In the genomic region with DNA sequence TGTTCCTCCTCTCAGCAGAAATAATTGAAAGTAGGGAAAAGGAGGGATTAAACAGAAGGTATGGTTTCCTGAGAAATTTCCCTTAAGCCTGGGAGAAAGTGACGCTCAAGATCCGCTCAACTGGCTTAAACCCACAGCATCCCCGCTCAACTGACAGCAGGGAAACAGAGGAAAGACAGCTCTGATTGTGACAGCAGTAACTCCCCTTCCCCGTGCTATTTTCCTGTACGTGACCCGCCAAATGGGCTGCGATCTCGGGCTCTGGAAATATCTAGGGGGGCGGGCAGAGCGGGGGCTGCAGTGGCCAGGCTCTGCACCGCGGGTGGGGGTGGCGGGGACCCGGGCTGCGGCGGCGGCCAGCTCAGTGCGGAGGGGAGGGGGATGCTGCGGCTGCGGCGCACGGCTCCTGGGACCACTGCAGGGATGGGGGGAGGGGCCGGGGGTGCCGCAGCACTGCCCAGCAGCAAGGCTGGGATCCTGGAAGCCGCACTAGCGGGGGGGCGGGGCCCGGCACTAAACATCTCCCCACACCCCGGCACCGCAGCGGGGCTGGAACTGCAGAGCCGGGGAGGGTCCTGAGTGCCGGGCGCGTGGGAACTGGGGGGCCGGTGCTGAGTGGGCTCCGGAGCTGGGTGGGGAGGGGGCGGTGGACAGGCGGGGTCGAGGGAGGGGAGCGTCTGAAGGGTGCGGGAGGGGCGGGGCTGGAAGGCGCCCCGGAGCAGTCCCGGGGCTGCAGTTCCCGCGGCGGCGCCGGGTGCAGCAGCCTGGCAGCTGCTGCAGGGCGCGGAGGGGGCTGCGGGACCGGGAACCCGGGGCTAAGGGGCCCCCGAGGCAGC, we compare ENCODE assay signal across 8 mouse cellular contexts. TPM values are rescaled to one million over a fixed set of nuclear protein-coding genes. Genes with fewer than 3 reads are reported as not detected.
DNase-seq lines count a peak whose midpoint lies in the region; ATAC-seq and TF ChIP-seq lines count a peak whose summit lies in the region.

No protein-coding gene starts in this region.

- H3K4me1 ChIP-seq in lung, embryonic 15.5 days: peaks cover 29% of the 10 kb centered on the region
- H3K4me1 ChIP-seq in forebrain, embryonic 11.5 days (replicated peaks; ENCODE audit: control insufficient read depth, insufficient read depth, low read length): 0 out of 2 replicates have a peak, but pooled peaks cover 3% of the 10 kb centered on the region
- no peaks in the 10 kb centered on the region for H3K4me1 ChIP-seq in intestine, postnatal 0 days (replicated peaks; ENCODE audit: control insufficient read depth, insufficient read depth, low read length)
- peaks cover 52% of the 10 kb centered on the region for H3K4me1 ChIP-seq in midbrain, embryonic 15.5 days

- peak overlapping the region; percentile 89 for H3K4me3 ChIP-seq in lung, embryonic 15.5 days
- peak overlapping the region; percentile 89 for H3K4me3 ChIP-seq in forebrain, embryonic 11.5 days (ENCODE audit: low read depth, low read length)
- H3K4me3 ChIP-seq in intestine, postnatal 0 days (ENCODE audit: low read depth, low read length): peak overlapping the region; percentile 87
- H3K4me3 ChIP-seq in midbrain, embryonic 15.5 days: peak overlapping the region; percentile 90

- peak overlapping the region; percentile 72 for H3K4me2 ChIP-seq in lung, embryonic 15.5 days
- peak overlapping the region; percentile 86 for H3K4me2 ChIP-seq in forebrain, embryonic 11.5 days (ENCODE audit: low read depth, low read length, severe bottlenecking)
- H3K4me2 ChIP-seq in intestine, postnatal 0 days (replicated peaks; ENCODE audit: low read depth): peak overlapping the region; percentile 90
- peak overlapping the region; percentile 85 for H3K4me2 ChIP-seq in midbrain, embryonic 15.5 days

- peak overlapping the region; percentile 77 for H3K9ac ChIP-seq in lung, embryonic 15.5 days
- peak overlapping the region; percentile 82 for H3K9ac ChIP-seq in forebrain, embryonic 11.5 days (ENCODE audit: low read length)
- H3K9ac ChIP-seq in intestine, postnatal 0 days (ENCODE audit: low read depth, low read length): peak overlapping the region; percentile 85
- H3K9ac ChIP-seq in midbrain, embryonic 15.5 days: peak overlapping the region; percentile 88

- H3K27me3 ChIP-seq in lung, embryonic 15.5 days: no peaks in the 10 kb centered on the region
- H3K27me3 ChIP-seq in forebrain, embryonic 11.5 days (ENCODE audit: control insufficient read depth, insufficient read depth, low read length): no peaks in the 10 kb centered on the region
- H3K27me3 ChIP-seq in intestine, postnatal 0 days (replicated peaks; ENCODE audit: control insufficient read depth, insufficient read depth, low read length): no peaks in the 10 kb centered on the region
- no peaks in the 10 kb centered on the region for H3K27me3 ChIP-seq in midbrain, embryonic 15.5 days (replicated peaks)

- peak; percentile 51 for ATAC-seq in lung, embryonic 15.5 days (ENCODE audit: borderline replicate concordance, extremely low read depth, low FRiP score, low TSS enrichment)
- ATAC-seq in forebrain, embryonic 11.5 days (replicated peaks; ENCODE audit: low FRiP score): peak; percentile 76
- ATAC-seq in intestine, postnatal 0 days: peak; percentile 44
- ATAC-seq in midbrain, embryonic 15.5 days (replicated peaks): peak; percentile 65

- peak overlapping the region; percentile 75 for H3K27ac ChIP-seq in lung, embryonic 15.5 days
- H3K27ac ChIP-seq in forebrain, embryonic 11.5 days (ENCODE audit: low read depth, low read length): peak overlapping the region; percentile 57; the same call in 1 of the 2 replicates
- peak overlapping the region; percentile 77 for H3K27ac ChIP-seq in intestine, postnatal 0 days (ENCODE audit: low read depth, low read length)
- peak overlapping the region; percentile 81 for H3K27ac ChIP-seq in midbrain, embryonic 15.5 days

- peaks cover 25% of the 10 kb centered on the region for H3K36me3 ChIP-seq in lung, embryonic 15.5 days
- H3K36me3 ChIP-seq in forebrain, embryonic 11.5 days (ENCODE audit: control insufficient read depth, insufficient read depth, low read length): no peaks in the 10 kb centered on the region; the same call in 1 of the 2 replicates
- peaks cover 24% of the 10 kb centered on the region; the same call in 1 of the 2 replicates for H3K36me3 ChIP-seq in intestine, postnatal 0 days (ENCODE audit: control insufficient read depth, insufficient read depth)
- H3K36me3 ChIP-seq in midbrain, embryonic 15.5 days (replicated peaks): peaks cover 11% of the 10 kb centered on the region; the same call in 1 of the 2 replicates

- no peak for TF ChIP-seq CTCF in intestine, postnatal 0 days (IDR thresholded peaks at IDR 0.05; ENCODE audit: low read depth)

- DNase-seq in lung, postnatal 25 days (ENCODE audit: low spot score): no peak
- peak; percentile 70 for DNase-seq in adrenal gland, postnatal 14 days
- DNase-seq in forebrain, embryonic 11.5 days (ENCODE audit: low spot score): peak; percentile 87
- DNase-seq in thymus, postnatal 36 days: peak; percentile 47 to 69
- no peak for DNase-seq in frontal cortex, postnatal 36 days (ENCODE audit: low spot score in 2 of 2)

- under 1% methylated on average over 50 of the region's 57 CpGs for WGBS in lung, embryonic 15.5 days
- WGBS in forebrain, embryonic 11.5 days: under 1% methylated on average over 56 of the region's 57 CpGs
- 2% methylated on average over 57 of the region's 57 CpGs for WGBS in intestine, postnatal 0 days
- 2% methylated on average over 52 of the region's 57 CpGs for WGBS in midbrain, embryonic 15.5 days

- no peaks in the 10 kb centered on the region for H3K9me3 ChIP-seq in lung, embryonic 15.5 days
- H3K9me3 ChIP-seq in forebrain, embryonic 11.5 days (ENCODE audit: control insufficient read depth, low read length): no peaks in the 10 kb centered on the region
- no peaks in the 10 kb centered on the region for H3K9me3 ChIP-seq in intestine, postnatal 0 days (ENCODE audit: control insufficient read depth)
- no peaks in the 10 kb centered on the region for H3K9me3 ChIP-seq in midbrain, embryonic 15.5 days

RNA-seq across cellular contexts. Expression of gene Camk2g, which starts 0.7 kb away (rescaled TPM):
- 40.8 and 41.2 TPM in 2 replicates for polyA plus RNA-seq in lung, embryonic 15.5 days (2015; fragmentation: Nextera tagmentation; extraction: Ambion mirVana)
- 44.5 and 45.6 TPM in 2 replicates for total RNA-seq in adrenal gland, postnatal 14 days (2021)
- 46.8 and 52.0 TPM in 2 replicates for polyA plus RNA-seq in forebrain, embryonic 11.5 days (2014; fragmentation: Nextera tagmentation; extraction: Ambion mirVana)
- 27.6 and 37.7 TPM in 2 replicates for polyA plus RNA-seq in intestine, postnatal 0 days (2015; fragmentation: Nextera tagmentation; extraction: Ambion mirVana)
- polyA plus RNA-seq in midbrain, embryonic 15.5 days (2015; fragmentation: Nextera tagmentation; extraction: Ambion mirVana): 140 and 144 TPM in 2 replicates

RNA-seq across cellular contexts. Expression of gene Plau, which starts 43.3 kb away (rescaled TPM):
- polyA plus RNA-seq in lung, embryonic 15.5 days (2015; fragmentation: Nextera tagmentation; extraction: Ambion mirVana): 0.86 and 1.2 TPM in 2 replicates
- 26.3 and 60.1 TPM in 2 replicates for total RNA-seq in adrenal gland, postnatal 14 days (2021)
- polyA plus RNA-seq in forebrain, embryonic 11.5 days (2014; fragmentation: Nextera tagmentation; extraction: Ambion mirVana): 0.25 and 0.31 TPM in 2 replicates
- polyA plus RNA-seq in intestine, postnatal 0 days (2015; fragmentation: Nextera tagmentation; extraction: Ambion mirVana): 2.7 and 3.8 TPM in 2 replicates
- polyA plus RNA-seq in midbrain, embryonic 15.5 days (2015; fragmentation: Nextera tagmentation; extraction: Ambion mirVana): 0.23 and 0.31 TPM in 2 replicates

RNA-seq across cellular contexts. Expression of gene Ndst2, which starts 58.8 kb away (rescaled TPM):
- polyA plus RNA-seq in lung, embryonic 15.5 days (2015; fragmentation: Nextera tagmentation; extraction: Ambion mirVana): 26.0 and 26.9 TPM in 2 replicates
- total RNA-seq in adrenal gland, postnatal 14 days (2021): 27.6 and 31.4 TPM in 2 replicates
- polyA plus RNA-seq in forebrain, embryonic 11.5 days (2014; fragmentation: Nextera tagmentation; extraction: Ambion mirVana): 25.7 and 32.5 TPM in 2 replicates
- 9.8 and 12.4 TPM in 2 replicates for polyA plus RNA-seq in intestine, postnatal 0 days (2015; fragmentation: Nextera tagmentation; extraction: Ambion mirVana)
- polyA plus RNA-seq in midbrain, embryonic 15.5 days (2015; fragmentation: Nextera tagmentation; extraction: Ambion mirVana): 19.4 and 19.9 TPM in 2 replicates

Comparison
In these comparisons a context has a peak if more than half of its experiments do, and no peak if none do; other contexts are left out.
1. DNase-seq: peak in adrenal gland, postnatal 14 days (single experiment), forebrain, embryonic 11.5 days (single experiment) and thymus, postnatal 36 days (2 of 2); none in lung, postnatal 25 days (single experiment) and frontal cortex, postnatal 36 days (0 of 2).
2. Peak in every context shown above with its lines, with median percentiles within 50 percentile points of each other: ATAC-seq, H3K27ac ChIP-seq, H3K4me2 ChIP-seq, H3K4me3 ChIP-seq and H3K9ac ChIP-seq.